Mouse (Mus musculus): ENCODE data around the gene Disp2. TPM values are rescaled to one million over a fixed set of nuclear protein-coding genes. Genes with fewer than 3 reads are reported as not detected.

The Disp2 gene
- polyA plus RNA-seq, 1 experiment = 0.06 TPM

DNA sequence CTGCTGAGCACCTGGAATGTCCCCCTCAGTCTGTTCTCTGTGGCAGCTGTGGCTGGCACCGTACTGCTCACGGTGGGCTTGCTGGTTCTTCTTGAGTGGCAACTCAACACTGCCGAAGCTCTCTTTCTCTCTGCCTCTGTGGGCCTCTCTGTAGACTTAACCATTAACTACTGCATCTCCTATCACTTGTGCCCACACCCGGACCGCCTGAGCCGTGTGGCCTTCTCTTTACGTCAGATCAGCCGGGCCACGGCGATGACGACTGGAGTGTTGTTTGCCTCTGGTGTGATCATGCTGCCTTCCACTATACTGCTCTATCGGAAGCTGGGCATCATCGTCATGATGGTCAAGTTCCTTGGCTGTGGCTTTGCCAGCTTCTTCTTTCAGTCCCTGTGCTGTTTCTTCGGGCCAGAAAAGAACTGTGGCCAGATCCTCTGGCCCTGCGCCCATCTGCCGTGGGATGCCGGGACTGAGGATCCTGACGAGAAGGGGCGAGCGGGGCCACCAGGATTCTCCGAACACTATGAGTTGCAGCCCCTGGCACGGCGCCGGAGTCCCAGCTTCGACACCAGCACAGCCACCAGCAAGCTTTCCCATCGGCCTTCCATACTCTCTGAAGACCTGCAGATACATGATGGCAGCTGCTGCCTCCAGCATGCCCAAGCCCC lies 12.2 kb downstream of the Disp2 start:
- H3K4me2 ChIP-seq (ENCODE audit: low read depth) = no peak overlapping the region
- no peaks in the 10 kb centered on the region for H3K36me3 ChIP-seq (ENCODE audit: control insufficient read depth, insufficient read depth)
- no peaks in the 10 kb centered on the region for H3K79me2 ChIP-seq (ENCODE audit: control insufficient read depth, insufficient read depth)
- no peak overlapping the region for H3K4me3 ChIP-seq
- TF ChIP-seq MYOG (IDR thresholded peaks at IDR 0.05; ENCODE audit: control insufficient read depth in 1 of 3, insufficient read depth in 1 of 3, insufficient read length in 2 of 3, low read depth in 2 of 3) (peak in 1 of 3 experiments; percentile 32), MYOD1 (IDR thresholded peaks at IDR 0.05; ENCODE audit: control insufficient read depth in 1 of 3, insufficient read length in 2 of 3, low read depth in 2 of 3) (peak in 1 of 3 experiments; percentile 31), TCF3 (IDR thresholded peaks at IDR 0.05; ENCODE audit: insufficient read length, low read depth) (no peak), TCF12 (IDR thresholded peaks at IDR 0.05; ENCODE audit: insufficient read depth, poor library complexity, severe bottlenecking) (no peak)
- H3ac ChIP-seq (ENCODE audit: control insufficient read depth, insufficient read length) = no peak overlapping the region
- H3K27me3 ChIP-seq (ENCODE audit: control insufficient read depth, insufficient read depth, insufficient read length) = no peaks in the 10 kb centered on the region

DNA sequence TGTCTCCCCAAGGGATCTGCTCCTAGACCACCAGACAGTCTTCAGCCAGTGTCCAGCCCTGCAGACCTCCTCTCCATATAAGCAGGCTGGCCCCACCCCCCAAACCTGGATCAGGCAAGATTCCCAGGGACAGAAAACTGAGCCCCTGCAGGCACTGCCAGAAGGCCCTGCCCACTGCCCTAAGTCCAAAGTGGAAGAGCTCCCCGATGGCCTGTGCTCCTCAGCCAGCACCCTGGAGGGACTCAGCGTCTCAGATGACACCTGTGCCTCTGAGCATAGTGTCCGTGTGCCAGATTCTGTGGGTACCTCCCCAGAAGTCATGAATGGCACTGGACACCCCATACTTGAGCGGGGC lies 12.7 kb downstream of the Disp2 start:
- H3K79me2 ChIP-seq (ENCODE audit: control insufficient read depth, insufficient read depth) = no peaks in the 10 kb centered on the region
- no peak overlapping the region for H3K4me3 ChIP-seq
- H3ac ChIP-seq (ENCODE audit: control insufficient read depth, insufficient read length) = no peak overlapping the region
- no peaks in the 10 kb centered on the region for H3K27me3 ChIP-seq (ENCODE audit: control insufficient read depth, insufficient read depth, insufficient read length)
- no peak overlapping the region for H3K4me2 ChIP-seq (ENCODE audit: low read depth)
- TF ChIP-seq REST (IDR thresholded peaks at IDR 0.05; ENCODE audit: insufficient read depth, insufficient read length) (no peak), USF1 (IDR thresholded peaks at IDR 0.05; ENCODE audit: low read depth) (no peak), TCF3 (IDR thresholded peaks at IDR 0.05; ENCODE audit: insufficient read length, low read depth) (no peak), MAX (IDR thresholded peaks at IDR 0.05; ENCODE audit: low read depth) (no peak), POLR2AphosphoS2 (IDR thresholded peaks at IDR 0.05; ENCODE audit: insufficient read length, low read depth) (no peak), POLR2A (IDR thresholded peaks at IDR 0.05; ENCODE audit: insufficient read length, low read depth) (no peak)
- H3K36me3 ChIP-seq (ENCODE audit: control insufficient read depth, insufficient read depth) = no peaks in the 10 kb centered on the region

DNA sequence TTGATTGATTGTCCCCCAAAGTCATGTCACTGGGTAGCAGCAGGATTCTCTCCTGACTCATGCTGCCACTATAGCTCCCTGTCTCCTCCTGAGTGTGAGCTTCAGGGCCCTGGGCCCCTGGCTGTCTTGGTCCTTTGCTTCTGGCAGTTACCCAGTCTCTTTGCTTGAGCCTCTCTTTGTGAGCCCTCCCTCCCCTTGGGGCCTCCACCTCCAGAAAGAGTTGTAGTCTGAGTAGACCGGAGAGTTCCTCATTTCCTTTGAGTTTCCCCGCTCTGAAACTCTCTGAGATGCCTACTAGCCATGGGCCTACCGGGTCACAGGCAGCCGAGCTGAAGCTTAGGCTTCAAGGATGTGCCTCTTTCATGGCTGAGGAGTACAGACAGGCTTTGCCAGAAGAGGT lies 14.1 kb downstream of the Disp2 start:
- Histone ChIP-seq H3ac (ENCODE audit: control insufficient read depth, insufficient read length) (no peak overlapping the region), H3K4me3 (no peak overlapping the region), H3K27me3 (ENCODE audit: control insufficient read depth, insufficient read depth, insufficient read length) (no peaks in the 10 kb centered on the region), H3K79me2 (ENCODE audit: control insufficient read depth, insufficient read depth) (no peaks in the 10 kb centered on the region), H3K36me3 (ENCODE audit: control insufficient read depth, insufficient read depth) (no peaks in the 10 kb centered on the region), H3K4me2 (ENCODE audit: low read depth) (no peak overlapping the region)
- TF ChIP-seq POLR2AphosphoS2 (IDR thresholded peaks at IDR 0.05; ENCODE audit: insufficient read length, low read depth) (no peak), POLR2A (IDR thresholded peaks at IDR 0.05; ENCODE audit: insufficient read length, low read depth) (no peak), E2F4 (IDR thresholded peaks at IDR 0.05; ENCODE audit: insufficient read depth) (no peak), USF1 (IDR thresholded peaks at IDR 0.05; ENCODE audit: low read depth) (no peak), MYOG (IDR thresholded peaks at IDR 0.05; ENCODE audit: control insufficient read depth in 1 of 3, insufficient read depth in 1 of 3, insufficient read length in 2 of 3, low read depth in 2 of 3) (no peak), TCF12 (IDR thresholded peaks at IDR 0.05; ENCODE audit: insufficient read depth, poor library complexity, severe bottlenecking) (no peak), MAX (IDR thresholded peaks at IDR 0.05; ENCODE audit: low read depth) (no peak), SRF (IDR thresholded peaks at IDR 0.05; ENCODE audit: control insufficient read depth, insufficient read length, low read depth) (no peak)

DNA sequence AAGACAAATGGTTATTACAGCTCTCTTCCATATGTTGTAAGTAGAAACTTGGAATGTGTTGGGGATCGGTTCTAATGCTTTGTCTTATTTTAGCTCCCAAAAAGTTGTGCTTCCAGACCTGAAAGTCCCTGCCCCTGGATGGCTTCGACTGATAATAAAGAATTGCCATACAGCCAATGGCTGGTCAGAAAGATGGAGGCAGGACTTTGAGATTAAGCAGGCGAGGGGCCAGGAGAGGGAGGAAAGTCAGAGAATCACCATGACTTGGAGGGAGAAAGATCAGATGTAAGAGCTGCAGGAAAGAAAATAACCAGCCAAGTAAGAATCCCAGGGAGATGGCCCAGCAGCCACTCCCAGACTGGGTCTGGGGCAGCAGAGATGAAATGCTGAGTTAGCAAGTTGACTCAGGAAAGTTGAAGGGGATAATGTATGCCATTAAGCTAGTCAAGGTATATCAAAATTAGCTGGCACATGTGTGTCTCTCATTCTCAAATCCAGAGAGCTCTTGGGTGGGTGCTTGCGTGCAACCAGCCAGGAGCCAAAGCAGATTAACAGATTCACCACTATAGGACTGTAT lies 23.1 kb downstream of the Disp2 start:
- TF ChIP-seq TCF12 (IDR thresholded peaks at IDR 0.05; ENCODE audit: insufficient read depth, poor library complexity, severe bottlenecking) (no peak), E2F4 (IDR thresholded peaks at IDR 0.05; ENCODE audit: insufficient read depth) (no peak), SRF (IDR thresholded peaks at IDR 0.05; ENCODE audit: control insufficient read depth, insufficient read length, low read depth) (no peak), REST (IDR thresholded peaks at IDR 0.05; ENCODE audit: insufficient read depth, insufficient read length) (no peak), POLR2AphosphoS2 (IDR thresholded peaks at IDR 0.05; ENCODE audit: insufficient read length, low read depth) (no peak), USF1 (IDR thresholded peaks at IDR 0.05; ENCODE audit: low read depth) (no peak), MAX (IDR thresholded peaks at IDR 0.05; ENCODE audit: low read depth) (no peak), MYOD1 (IDR thresholded peaks at IDR 0.05; ENCODE audit: control insufficient read depth in 1 of 3, insufficient read length in 2 of 3, low read depth in 2 of 3) (no peak)
- H3K4me2 ChIP-seq (ENCODE audit: low read depth) = no peak overlapping the region
- H3ac ChIP-seq (ENCODE audit: control insufficient read depth, insufficient read length) = no peak overlapping the region
- no peaks in the 10 kb centered on the region for H3K27me3 ChIP-seq (ENCODE audit: control insufficient read depth, insufficient read depth, insufficient read length)
- no peak overlapping the region for H3K4me3 ChIP-seq
- H3K36me3 ChIP-seq (ENCODE audit: control insufficient read depth, insufficient read depth) = no peaks in the 10 kb centered on the region
- H3K79me2 ChIP-seq (ENCODE audit: control insufficient read depth, insufficient read depth) = no peaks in the 10 kb centered on the region

DNA sequence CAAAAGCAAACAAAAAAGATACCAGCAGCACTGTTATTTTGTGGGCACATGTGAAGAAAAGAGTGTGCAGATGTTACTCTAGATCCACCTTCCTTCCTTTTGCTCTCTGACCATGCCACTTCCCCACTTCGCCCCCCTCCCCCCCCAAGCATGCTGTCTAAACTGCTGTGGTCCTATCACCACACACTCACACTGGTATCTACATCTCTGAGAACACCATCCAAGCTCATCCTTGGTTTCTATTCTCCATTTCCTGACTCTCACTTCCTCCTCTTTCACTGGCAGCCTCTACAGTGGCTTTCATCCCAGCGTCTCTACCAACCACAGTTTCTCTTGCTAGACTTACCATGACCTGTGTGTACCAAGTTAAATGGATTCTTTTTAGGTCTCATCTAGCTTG lies 25.0 kb downstream of the Disp2 start:
- no peak for TF ChIP-seq POLR2AphosphoS2 (IDR thresholded peaks at IDR 0.05; ENCODE audit: insufficient read length, low read depth)
- TF ChIP-seq MYOD1 (IDR thresholded peaks at IDR 0.05; ENCODE audit: control insufficient read depth in 1 of 3, insufficient read length in 2 of 3, low read depth in 2 of 3) = no peak
- TF ChIP-seq REST (IDR thresholded peaks at IDR 0.05; ENCODE audit: insufficient read depth, insufficient read length) = no peak
- TF ChIP-seq USF1 (IDR thresholded peaks at IDR 0.05; ENCODE audit: low read depth) = no peak
- TF ChIP-seq CEBPB (IDR thresholded peaks at IDR 0.05; ENCODE audit: insufficient read depth, poor library complexity, severe bottlenecking) = no peak
- TF ChIP-seq POLR2A (IDR thresholded peaks at IDR 0.05; ENCODE audit: insufficient read length, low read depth) = no peak
- TF ChIP-seq TCF12 (IDR thresholded peaks at IDR 0.05; ENCODE audit: insufficient read depth, poor library complexity, severe bottlenecking) = no peak
- TF ChIP-seq E2F4 (IDR thresholded peaks at IDR 0.05; ENCODE audit: insufficient read depth) = no peak
- Histone ChIP-seq H3K4me2 (ENCODE audit: low read depth) (no peak overlapping the region), H3K27me3 (ENCODE audit: control insufficient read depth, insufficient read depth, insufficient read length) (no peaks in the 10 kb centered on the region), H3K79me2 (ENCODE audit: control insufficient read depth, insufficient read depth) (no peaks in the 10 kb centered on the region), H3K36me3 (ENCODE audit: control insufficient read depth, insufficient read depth) (no peaks in the 10 kb centered on the region), H3ac (ENCODE audit: control insufficient read depth, insufficient read length) (no peak overlapping the region), H3K4me3 (no peak overlapping the region)

Measured in myocyte (in vitro differentiated cells).